Mouse (Mus musculus): ENCODE measurements around the gene Eef1e1.
A peak's percentile ranks its signal among the peaks of the same experiment; 100 is the strongest.
"Not testable (repeated sequence)": the region's sequence is repeated elsewhere in the genome, so short reads cannot be mapped to it uniquely, and the experiment has no call there.

Gene Eef1e1

GRCm38 (mm10) chr13:38658528-38659280 is at the start of gene Eef1e1:
TSS of gene Eef1e1 (minus strand) at chr13:38659058.
- DNase-seq (ENCODE audit: low read depth, low spot score) = peak; percentile 95

- no peak for DNase-seq (ENCODE audit: low read depth, low spot score)
Measured at GRCm38 (mm10) chr13:38690845-38691244, 32.0 kb upstream of the Eef1e1 start.

GRCm38 (mm10) chr13:38690028-38690427 is 31.2 kb upstream of the Eef1e1 start:
- no peak for DNase-seq (ENCODE audit: low read depth, low spot score)

GRCm38 (mm10) chr13:38688761-38689160 is 29.9 kb upstream of the Eef1e1 start:
- DNase-seq (ENCODE audit: low read depth, low spot score) = no peak

- no peak for DNase-seq (ENCODE audit: low read depth, low spot score)
Measured at GRCm38 (mm10) chr13:38672336-38672735, 13.5 kb upstream of the Eef1e1 start.

GRCm38 (mm10) chr13:38671451-38671850 is 12.6 kb upstream of the Eef1e1 start:
- DNase-seq (ENCODE audit: low read depth, low spot score) = not testable (repeated sequence)

GRCm38 (mm10) chr13:38670051-38670450 is 11.2 kb upstream of the Eef1e1 start:
- DNase-seq (ENCODE audit: low read depth, low spot score) = no peak

- peak; percentile 46 for DNase-seq (ENCODE audit: low read depth, low spot score)
Measured at GRCm38 (mm10) chr13:38668514-38668913, 9.7 kb upstream of the Eef1e1 start.

GRCm38 (mm10) chr13:38664753-38665152 is 5.9 kb upstream of the Eef1e1 start:
- DNase-seq (ENCODE audit: low read depth, low spot score) = no peak

- no peak for DNase-seq (ENCODE audit: low read depth, low spot score)
Measured at GRCm38 (mm10) chr13:38659524-38660136, 772 bp upstream of the Eef1e1 start.

- no peak for DNase-seq (ENCODE audit: low read depth, low spot score)
Measured at GRCm38 (mm10) chr13:38657865-38658264, 993 bp downstream of the Eef1e1 start.

- no peak for DNase-seq (ENCODE audit: low read depth, low spot score)
Measured at GRCm38 (mm10) chr13:38650292-38650691, 8.6 kb downstream of the Eef1e1 start.

GRCm38 (mm10) chr13:38649069-38649468 is 9.8 kb downstream of the Eef1e1 start:
- DNase-seq (ENCODE audit: low read depth, low spot score) = no peak

GRCm38 (mm10) chr13:38641414-38641813 is 17.4 kb downstream of the Eef1e1 start:
- DNase-seq (ENCODE audit: low read depth, low spot score) = no peak

- DNase-seq (ENCODE audit: low read depth, low spot score) = no peak
Measured at GRCm38 (mm10) chr13:38640961-38641360, 17.9 kb downstream of the Eef1e1 start.

- no peak for DNase-seq (ENCODE audit: low read depth, low spot score)
Measured at GRCm38 (mm10) chr13:38638694-38639093, 20.2 kb downstream of the Eef1e1 start.

GRCm38 (mm10) chr13:38634800-38635269 is 24.0 kb downstream of the Eef1e1 start, which contains the start of gene Bloc1s5:
TSS of gene Bloc1s5 (minus strand) at chr13:38635109.
- peak; percentile 92 for DNase-seq (ENCODE audit: low read depth, low spot score)

- DNase-seq (ENCODE audit: low read depth, low spot score) = no peak
Measured at GRCm38 (mm10) chr13:38634256-38634799, 24.5 kb downstream of the Eef1e1 start.

GRCm38 (mm10) chr13:38633287-38634000 is 25.4 kb downstream of the Eef1e1 start:
- DNase-seq (ENCODE audit: low read depth, low spot score) = no peak

- DNase-seq (ENCODE audit: low read depth, low spot score) = no peak
Measured at GRCm38 (mm10) chr13:38632556-38632955, 26.3 kb downstream of the Eef1e1 start.

GRCm38 (mm10) chr13:38626229-38626525 is 32.7 kb downstream of the Eef1e1 start:
- DNase-seq (ENCODE audit: low read depth, low spot score) = no peak
